Mouse (Mus musculus): Measurements from ENCODE around the gene Senp6.
"Not testable (repeated sequence)": the region's sequence is repeated elsewhere in the genome, so short reads cannot be mapped to it uniquely, and the experiment has no call there.

Gene Senp6

GRCm38 (mm10) chr9:80066367-80067220, at the start of gene Senp6:
Gene Senp6 (plus strand): TSS chr9:80066903.
- peak; percentile 54 to 69 for DNase-seq (ENCODE audit: low spot score in 2 of 2)

GRCm38 (mm10) chr9:80020429-80020828, 46.3 kb upstream of the Senp6 start:
- DNase-seq (ENCODE audit: low spot score in 2 of 2) = no peak

- DNase-seq (ENCODE audit: low spot score in 2 of 2) = no peak
These were observed 45.1 kb upstream of the Senp6 start for GRCm38 (mm10) chr9:80021648-80022047.

GRCm38 (mm10) chr9:80022821-80023220, 43.9 kb upstream of the Senp6 start:
- no peak for DNase-seq (ENCODE audit: low spot score in 2 of 2)

GRCm38 (mm10) chr9:80025347-80025746, 41.4 kb upstream of the Senp6 start:
- not testable (repeated sequence) for DNase-seq (ENCODE audit: low spot score in 2 of 2)

GRCm38 (mm10) chr9:80026017-80026416, 40.7 kb upstream of the Senp6 start:
- peak; percentile 37 to 38 for DNase-seq (ENCODE audit: low spot score in 2 of 2)

GRCm38 (mm10) chr9:80026581-80027021, 40.1 kb upstream of the Senp6 start:
- no peak for DNase-seq (ENCODE audit: low spot score in 2 of 2)

GRCm38 (mm10) chr9:80037262-80037996, 29.3 kb upstream of the Senp6 start:
- DNase-seq (ENCODE audit: low spot score in 2 of 2) = no peak

GRCm38 (mm10) chr9:80037997-80038383, 28.7 kb upstream of the Senp6 start:
- DNase-seq (ENCODE audit: low spot score in 2 of 2) = no peak

GRCm38 (mm10) chr9:80039296-80039815, 27.3 kb upstream of the Senp6 start:
- DNase-seq (ENCODE audit: low spot score in 2 of 2) = no peak

GRCm38 (mm10) chr9:80044301-80044700, 22.4 kb upstream of the Senp6 start:
- DNase-seq (ENCODE audit: low spot score in 2 of 2) = not testable (repeated sequence)

- DNase-seq (ENCODE audit: low spot score in 2 of 2) = not testable (repeated sequence)
These were observed 17.4 kb upstream of the Senp6 start for GRCm38 (mm10) chr9:80049271-80049670.

GRCm38 (mm10) chr9:80052951-80053350, 13.8 kb upstream of the Senp6 start:
- no peak for DNase-seq (ENCODE audit: low spot score in 2 of 2)

- DNase-seq (ENCODE audit: low spot score in 2 of 2) = no peak
These were observed 9.0 kb upstream of the Senp6 start for GRCm38 (mm10) chr9:80057690-80058089.

- DNase-seq (ENCODE audit: low spot score in 2 of 2) = not testable (repeated sequence)
These were observed 1.2 kb upstream of the Senp6 start for GRCm38 (mm10) chr9:80065495-80065894.

GRCm38 (mm10) chr9:80067221-80068027, 721 bp downstream of the Senp6 start:
- DNase-seq (ENCODE audit: low spot score in 2 of 2) = peak; percentile 57 to 76

- no peak for DNase-seq (ENCODE audit: low spot score in 2 of 2)
These were observed 1.4 kb downstream of the Senp6 start for GRCm38 (mm10) chr9:80068028-80068515.

- no peak for DNase-seq (ENCODE audit: low spot score in 2 of 2)
These were observed 2.1 kb downstream of the Senp6 start for GRCm38 (mm10) chr9:80068735-80069315.

GRCm38 (mm10) chr9:80070026-80070425, 3.3 kb downstream of the Senp6 start:
- DNase-seq (ENCODE audit: low spot score in 2 of 2) = no peak

GRCm38 (mm10) chr9:80071616-80072015, 4.9 kb downstream of the Senp6 start:
- DNase-seq (ENCODE audit: low spot score in 2 of 2) = no peak

GRCm38 (mm10) chr9:80074067-80074466, 7.4 kb downstream of the Senp6 start:
- DNase-seq (ENCODE audit: low spot score in 2 of 2) = no peak

Data from urinary bladder, postnatal 36 days (tissue).